Mouse (Mus musculus) E14TG2a.4 (cell line): ENCODE results near the gene Sar1a.

Experiments used
- H3K27me3 ChIP-seq: 2 replicates; pipeline ENCODE4 v1.6.1; 2014; ENCODE audit warnings: low read length, control low read depth; ENCODE audit not compliant: insufficient read depth
- H3K36me3 ChIP-seq: 2 replicates; pipeline ENCODE4 v1.6.1; 2014; ENCODE audit warnings: low read length, control low read depth; ENCODE audit not compliant: insufficient read depth
- H3K4me1 ChIP-seq: replicated peaks from 2 replicates; pipeline ENCODE4 v1.6.1; 2014; ENCODE audit warnings: low read depth, low read length, control low read depth
- H3K4me3 ChIP-seq: replicated peaks from 2 replicates; pipeline ENCODE4 v1.5.1; 2014; ENCODE audit warnings: mild to moderate bottlenecking, low read length
- H3K9me3 ChIP-seq: 2 replicates; pipeline ENCODE4 v1.6.1; 2014; ENCODE audit warnings: low read length, control low read depth
- CTCF ChIP-seq: conservative IDR thresholded peaks from 2 replicates; pipeline ENCODE4 v1.5.1; 2014; ENCODE audit warnings: low read length
- NANOG ChIP-seq: IDR thresholded peaks from 2 replicates; pipeline ENCODE4 v1.6.1; 2014; ENCODE audit warnings: borderline replicate concordance, low read length, mixed read lengths
- POU5F1 ChIP-seq: IDR thresholded peaks from 2 replicates; pipeline ENCODE4 v1.6.1; 2014; ENCODE audit warnings: low read length, borderline replicate concordance

Sar1a gene

DNA sequence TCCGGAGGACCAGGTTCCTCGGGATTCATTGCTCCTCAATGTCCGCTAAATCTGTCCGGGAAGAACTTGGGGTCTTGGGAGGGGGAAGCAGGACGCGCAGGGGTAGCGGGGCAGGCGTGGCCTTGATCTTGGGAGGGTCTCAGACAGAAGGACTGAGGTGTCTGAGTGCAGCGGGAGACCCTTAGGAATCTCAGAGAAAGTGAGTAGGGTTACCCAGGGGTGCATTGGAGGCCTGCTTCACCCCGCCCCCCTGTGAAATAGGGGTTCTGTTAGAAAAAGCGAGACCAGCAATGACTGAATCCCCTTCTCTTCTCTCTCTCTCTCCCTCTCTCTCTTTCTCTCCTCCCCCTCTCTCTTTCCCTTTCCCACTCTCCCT, 35.4 kb downstream of the Sar1a start:
- Histone ChIP-seq H3K9me3 (no peaks in the 10 kb centered on the region), H3K4me1 (peaks cover 17% of the 10 kb centered on the region), H3K27me3 (peaks cover 31% of the 10 kb centered on the region), H3K36me3 (no peaks in the 10 kb centered on the region), H3K4me3 (peak overlapping the region; percentile 84)
- no peak for TF ChIP-seq POU5F1
- no peak for TF ChIP-seq CTCF
- TF ChIP-seq NANOG: no peak

GRCm38 (mm10) chr10:61715996-61716864, 36.1 kb downstream of the Sar1a start:
- Histone ChIP-seq H3K27me3 (peaks cover 24% of the 10 kb centered on the region), H3K4me1 (peaks cover 17% of the 10 kb centered on the region), H3K9me3 (no peaks in the 10 kb centered on the region), H3K4me3 (peak overlapping the region; percentile 84), H3K36me3 (no peaks in the 10 kb centered on the region)
- TF ChIP-seq NANOG: no peak
- TF ChIP-seq CTCF: no peak
- no peak for TF ChIP-seq POU5F1

- H3K27me3 ChIP-seq: peaks cover 13% of the 10 kb centered on the region; the same call in 1 of the 2 replicates
Observed at GRCm38 (mm10) chr10:61717406-61718296, 37.6 kb downstream of the Sar1a start.

GRCm38 (mm10) chr10:61720331-61720730, 40.2 kb downstream of the Sar1a start:
- H3K27me3 ChIP-seq: peaks cover 8% of the 10 kb centered on the region; the same call in 1 of the 2 replicates
- TF ChIP-seq POU5F1 (no peak), NANOG (no peak), CTCF (no peak)
- H3K36me3 ChIP-seq: no peaks in the 10 kb centered on the region
- peaks cover 21% of the 10 kb centered on the region for H3K4me1 ChIP-seq
- no peak overlapping the region for H3K4me3 ChIP-seq
- H3K9me3 ChIP-seq: no peaks in the 10 kb centered on the region

More at GRCm38 (mm10) chr10:61717406-61718296, 37.6 kb downstream of the Sar1a start:
- TF ChIP-seq CTCF: no peak
- no peak for TF ChIP-seq POU5F1
- no peak for TF ChIP-seq NANOG
- peaks cover 22% of the 10 kb centered on the region for H3K4me1 ChIP-seq
- H3K4me3 ChIP-seq: no peak overlapping the region
- H3K9me3 ChIP-seq: no peaks in the 10 kb centered on the region
- no peaks in the 10 kb centered on the region for H3K36me3 ChIP-seq

DNA sequence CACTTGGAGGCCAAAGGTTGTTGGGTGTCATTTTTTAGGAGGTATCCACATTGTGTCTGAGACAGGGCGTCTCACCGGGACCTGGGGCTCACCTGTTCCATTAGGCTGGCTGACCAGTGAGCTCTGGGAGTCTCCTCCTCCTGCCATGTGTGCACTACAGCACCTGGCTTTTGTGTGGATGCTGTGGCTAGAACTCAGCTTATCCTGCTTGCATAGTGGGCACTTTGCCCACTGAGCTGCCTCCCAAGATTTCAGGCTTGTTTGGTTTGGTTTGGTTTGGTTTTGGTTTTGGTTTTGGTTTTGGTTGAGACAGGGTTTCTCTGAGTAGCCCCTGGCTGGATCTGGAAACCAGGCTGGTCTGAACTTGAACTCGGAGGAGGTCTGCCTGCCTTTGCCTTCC, 42.1 kb downstream of the Sar1a start:
- no peaks in the 10 kb centered on the region; the same call in 1 of the 2 replicates for H3K27me3 ChIP-seq
- no peaks in the 10 kb centered on the region for H3K9me3 ChIP-seq
- TF ChIP-seq CTCF (no peak), NANOG (no peak), POU5F1 (no peak)
- peaks cover 26% of the 10 kb centered on the region for H3K4me1 ChIP-seq
- no peaks in the 10 kb centered on the region for H3K36me3 ChIP-seq
- no peak overlapping the region for H3K4me3 ChIP-seq

- H3K36me3 ChIP-seq: peaks cover 8% of the 10 kb centered on the region
- TF ChIP-seq POU5F1 (no peak), CTCF (no peak), NANOG (no peak)
- H3K4me3 ChIP-seq: no peak overlapping the region
- H3K4me1 ChIP-seq: peaks cover 26% of the 10 kb centered on the region
- H3K27me3 ChIP-seq: no peaks in the 10 kb centered on the region; the same call in 1 of the 2 replicates
- no peaks in the 10 kb centered on the region for H3K9me3 ChIP-seq
Observed at GRCm38 (mm10) chr10:61723271-61723670, 43.2 kb downstream of the Sar1a start.

- Histone ChIP-seq H3K27me3 (no peaks in the 10 kb centered on the region), H3K36me3 (peaks cover 20% of the 10 kb centered on the region), H3K9me3 (no peaks in the 10 kb centered on the region), H3K4me1 (peaks cover 46% of the 10 kb centered on the region), H3K4me3 (no peak overlapping the region)
- TF ChIP-seq NANOG (no peak), CTCF (no peak), POU5F1 (no peak)
Observed at GRCm38 (mm10) chr10:61729181-61729580, 49.1 kb downstream of the Sar1a start.

GRCm38 (mm10) chr10:61730171-61730570, 50.1 kb downstream of the Sar1a start:
- TF ChIP-seq POU5F1 (no peak), CTCF (peak; percentile 37)
- Histone ChIP-seq H3K27me3 (no peaks in the 10 kb centered on the region), H3K4me1 (peaks cover 52% of the 10 kb centered on the region), H3K36me3 (peaks cover 20% of the 10 kb centered on the region), H3K9me3 (no peaks in the 10 kb centered on the region), H3K4me3 (no peak overlapping the region)
